Mouse (Mus musculus): ENCODE measurements around the gene Adipor1. TPM values are rescaled to one million over a fixed set of nuclear protein-coding genes. Genes with fewer than 3 reads are reported as not detected.
"Not testable (repeated sequence)": the region's sequence is repeated elsewhere in the genome, so short reads cannot be mapped to it uniquely, and the experiment has no call there.

Gene Adipor1
- polyA plus RNA-seq, 1 experiment from 2014 or later, result 94.4 TPM

- WGBS, result 83% methylated on average over 2 of the region's 2 CpGs
- Histone ChIP-seq H3K4me3 (replicated peaks; ENCODE audit: low read depth, low read length) (no peak overlapping the region), H3K27ac (no peak overlapping the region), H3K9ac (ENCODE audit: low read depth, low read length) (no peak overlapping the region), H3K4me2 (ENCODE audit: low read length) (no peak overlapping the region), H3K27me3 (ENCODE audit: insufficient read depth, low read length) (no peaks in the 10 kb centered on the region), H3K4me1 (replicated peaks; ENCODE audit: insufficient read depth, low read length) (no peaks in the 10 kb centered on the region), H3K36me3 (ENCODE audit: insufficient read depth, low read length) (no peaks in the 10 kb centered on the region), H3K9me3 (replicated peaks; ENCODE audit: low read length) (no peaks in the 10 kb centered on the region)
- DNase-seq (ENCODE audit: low spot score) (no peak), ATAC-seq (replicated peaks; ENCODE audit: low FRiP score, low read depth) (no peak)
- TF ChIP-seq CTCF (IDR thresholded peaks at IDR 0.05; ENCODE audit: low read depth), result no peak
Observed at GRCm38 (mm10) chr1:134445418-134445817, 30.2 kb downstream of the Adipor1 start.

GRCm38 (mm10) chr1:134448537-134448936 is 33.4 kb downstream of the Adipor1 start:
- H3K9me3 ChIP-seq (replicated peaks; ENCODE audit: low read length); H3K9ac ChIP-seq (ENCODE audit: low read depth, low read length); H3K36me3 ChIP-seq (ENCODE audit: insufficient read depth, low read length); ATAC-seq (replicated peaks; ENCODE audit: low FRiP score, low read depth); DNase-seq (ENCODE audit: low spot score); H3K4me2 ChIP-seq (ENCODE audit: low read length); H3K27me3 ChIP-seq (ENCODE audit: insufficient read depth, low read length); H3K4me3 ChIP-seq (replicated peaks; ENCODE audit: low read depth, low read length); H3K27ac ChIP-seq; H3K4me1 ChIP-seq (replicated peaks; ENCODE audit: insufficient read depth, low read length): not testable (repeated sequence)
- WGBS, result 69% methylated on average over 3 of the region's 3 CpGs

GRCm38 (mm10) chr1:134450201-134450600 is 35.0 kb downstream of the Adipor1 start:
- no peak for DNase-seq (ENCODE audit: low spot score)
- WGBS, result 75% methylated on average over 4 of the region's 4 CpGs
- TF ChIP-seq CTCF (IDR thresholded peaks at IDR 0.05; ENCODE audit: low read depth), result no peak

GRCm38 (mm10) chr1:134450986-134451385 is 35.8 kb downstream of the Adipor1 start:
- Histone ChIP-seq H3K9ac (ENCODE audit: low read depth, low read length) (no peak overlapping the region), H3K4me2 (ENCODE audit: low read length) (no peak overlapping the region), H3K4me3 (replicated peaks; ENCODE audit: low read depth, low read length) (no peak overlapping the region), H3K27me3 (ENCODE audit: insufficient read depth, low read length) (no peaks in the 10 kb centered on the region), H3K9me3 (replicated peaks; ENCODE audit: low read length) (no peaks in the 10 kb centered on the region), H3K27ac (no peak overlapping the region), H3K4me1 (replicated peaks; ENCODE audit: insufficient read depth, low read length) (peaks cover 6% of the 10 kb centered on the region; the same call in 1 of the 2 replicates), H3K36me3 (ENCODE audit: insufficient read depth, low read length) (no peaks in the 10 kb centered on the region)
- peak; percentile 62 for DNase-seq (ENCODE audit: low spot score)
- 48% methylated on average over 3 of the region's 3 CpGs for WGBS
- ATAC-seq (replicated peaks; ENCODE audit: low FRiP score, low read depth), result no peak
- peak; percentile 71 for TF ChIP-seq CTCF (IDR thresholded peaks at IDR 0.05; ENCODE audit: low read depth)

More at GRCm38 (mm10) chr1:134450201-134450600, 35.0 kb downstream of the Adipor1 start:
- no peaks in the 10 kb centered on the region for H3K9me3 ChIP-seq (replicated peaks; ENCODE audit: low read length)
- no peak overlapping the region for H3K27ac ChIP-seq
- H3K9ac ChIP-seq (ENCODE audit: low read depth, low read length), result no peak overlapping the region
- peaks cover 4% of the 10 kb centered on the region; the same call in 1 of the 2 replicates for H3K4me1 ChIP-seq (replicated peaks; ENCODE audit: insufficient read depth, low read length)
- H3K4me2 ChIP-seq (ENCODE audit: low read length), result no peak overlapping the region
- no peaks in the 10 kb centered on the region for H3K36me3 ChIP-seq (ENCODE audit: insufficient read depth, low read length)
- no peaks in the 10 kb centered on the region for H3K27me3 ChIP-seq (ENCODE audit: insufficient read depth, low read length)
- H3K4me3 ChIP-seq (replicated peaks; ENCODE audit: low read depth, low read length), result no peak overlapping the region
- ATAC-seq (replicated peaks; ENCODE audit: low FRiP score, low read depth), result no peak

- 1% methylated on average over 54 of the region's 61 CpGs for WGBS
- ATAC-seq (replicated peaks; ENCODE audit: low FRiP score, low read depth) (peak; percentile 97), DNase-seq (ENCODE audit: low spot score) (peak; percentile 85)
- Histone ChIP-seq H3K9ac (ENCODE audit: low read depth, low read length) (peak within 1 kb of the TSS; percentile 96), H3K27me3 (ENCODE audit: insufficient read depth, low read length) (no peaks in the 10 kb centered on the region), H3K9me3 (replicated peaks; ENCODE audit: low read length) (no peaks in the 10 kb centered on the region), H3K27ac (peak within 1 kb of the TSS; percentile 81), H3K36me3 (ENCODE audit: insufficient read depth, low read length) (no peaks in the 10 kb centered on the region), H3K4me2 (ENCODE audit: low read length) (peak within 1 kb of the TSS; percentile 84), H3K4me1 (replicated peaks; ENCODE audit: insufficient read depth, low read length) (peaks cover 11% of the 10 kb centered on the region; the same call in 1 of the 2 replicates), H3K4me3 (replicated peaks; ENCODE audit: low read depth, low read length) (peak within 1 kb of the TSS; percentile 94)
- TF ChIP-seq CTCF (IDR thresholded peaks at IDR 0.05; ENCODE audit: low read depth), result no peak
Observed at GRCm38 (mm10) chr1:134454904-134455824, 40.0 kb downstream of the Adipor1 start, which contains the start of gene Klhl12. Klhl12 (plus strand) TSS chr1:134455531.

GRCm38 (mm10) chr1:134456060-134456459 is 40.9 kb downstream of the Adipor1 start:
- Histone ChIP-seq H3K4me1 (replicated peaks; ENCODE audit: insufficient read depth, low read length) (peaks cover 11% of the 10 kb centered on the region; the same call in 1 of the 2 replicates), H3K9me3 (replicated peaks; ENCODE audit: low read length) (no peaks in the 10 kb centered on the region), H3K36me3 (ENCODE audit: insufficient read depth, low read length) (no peaks in the 10 kb centered on the region), H3K4me2 (ENCODE audit: low read length) (peak overlapping the region; percentile 84), H3K4me3 (replicated peaks; ENCODE audit: low read depth, low read length) (peak overlapping the region; percentile 94), H3K27me3 (ENCODE audit: insufficient read depth, low read length) (no peaks in the 10 kb centered on the region), H3K9ac (ENCODE audit: low read depth, low read length) (peak overlapping the region; percentile 96), H3K27ac (no peak overlapping the region)
- ATAC-seq (replicated peaks; ENCODE audit: low FRiP score, low read depth) (no peak), DNase-seq (ENCODE audit: low spot score) (no peak)
- no peak for TF ChIP-seq CTCF (IDR thresholded peaks at IDR 0.05; ENCODE audit: low read depth)
- 19% methylated on average over 5 of the region's 5 CpGs for WGBS
